Mouse (Mus musculus) MEL (cell line): ENCODE measurements around the gene 4930558K02Rik. TPM values are rescaled to one million over a fixed set of nuclear protein-coding genes. Genes with fewer than 3 reads are reported as not detected.

ENCODE experiments used
- DNase-seq: peaks from one replicate; pipeline ENCODE4 v3.0.0; 2011; ENCODE audit warnings: low read depth, low spot score
- H3K27ac ChIP-seq: 2 replicates; pipeline ENCODE4 v1.5.1; 2012; ENCODE audit warnings: low read depth, mild to moderate bottlenecking, control low read depth, low read length, moderate library complexity; ENCODE audit not compliant: control insufficient read depth
- H3K27me3 ChIP-seq, 2 experiments: fragments of 150-350 bp in 1 of 2; sonication (generic) in 1 of 2; 2 replicates each; pipeline ENCODE4 v1.6.1; 2012; ENCODE audit warnings: low read length in 2 of 2, mild to moderate bottlenecking in 2 of 2, improper control_type of control experiment in 1 of 2, moderate library complexity in 1 of 2; ENCODE audit not compliant: insufficient read depth in 2 of 2, control insufficient read depth in 1 of 2
- H3K36me3 ChIP-seq, 2 experiments: 2 replicates each; pipeline ENCODE4 v1.6.1; 2012 to 2014; ENCODE audit warnings: low read length in 2 of 2, improper control_type of control experiment in 1 of 2, inconsistent platforms in 1 of 2, mild to moderate bottlenecking in 1 of 2; ENCODE audit not compliant: insufficient read depth in 2 of 2, control insufficient read depth in 1 of 2
- H3K4me1 ChIP-seq, 2 experiments: fragments of 150-350 bp in 1 of 2; sonication (generic) in 1 of 2; 2 replicates each; pipeline ENCODE4 v1.6.1; 2012; ENCODE audit warnings: low read length in 2 of 2, improper control_type of control experiment in 1 of 2, mild to moderate bottlenecking in 1 of 2; ENCODE audit not compliant: insufficient read depth in 2 of 2, control insufficient read depth in 1 of 2
- H3K4me3 ChIP-seq, 2 experiments: fragments of 150-350 bp in 1 of 2; sonication (generic) in 1 of 2; 2 replicates each; pipeline ENCODE4 v1.5.1; 2012; ENCODE audit warnings: low read depth in 2 of 2, low read length in 2 of 2, mild to moderate bottlenecking in 2 of 2, moderate library complexity in 2 of 2, control low read depth in 1 of 2, improper control_type of control experiment in 1 of 2; ENCODE audit not compliant: control insufficient read depth in 1 of 2, insufficient read depth in 1 of 2
- H3K79me2 ChIP-seq: 2 replicates; pipeline ENCODE4 v1.6.1; 2012; ENCODE audit warnings: mild to moderate bottlenecking, low read length, moderate library complexity; ENCODE audit not compliant: control insufficient read depth, poor library complexity, insufficient read depth
- H3K9ac ChIP-seq: 2 replicates; pipeline ENCODE4 v1.6.1; 2012; ENCODE audit warnings: low read depth, mild to moderate bottlenecking, control low read depth, low read length, moderate library complexity; ENCODE audit not compliant: control insufficient read depth, poor library complexity, severe bottlenecking
- H3K9me3 ChIP-seq: fragments of 150-350 bp; sonication (generic); replicated peaks from 2 replicates; pipeline ENCODE4 v1.6.1; 2012; ENCODE audit warnings: mild to moderate bottlenecking, low read length, improper control_type of control experiment, moderate library complexity; ENCODE audit not compliant: insufficient read depth
- BHLHE40 ChIP-seq: IDR thresholded peaks from 2 replicates; pipeline ENCODE4 v1.6.1; 2012; ENCODE audit warnings: low read depth, mild to moderate bottlenecking, inconsistent platforms, low read length, improper control_type of control experiment, borderline replicate concordance
- CHD1 ChIP-seq: IDR thresholded peaks from 2 replicates; pipeline ENCODE4 v1.6.1; 2012; ENCODE audit warnings: low read depth, mild to moderate bottlenecking, inconsistent platforms, low read length, improper control_type of control experiment
- CHD2 ChIP-seq: IDR thresholded peaks from 2 replicates; pipeline ENCODE4 v1.6.1; 2011; ENCODE audit warnings: low read length, improper control_type of control experiment
- E2F4 ChIP-seq: IDR thresholded peaks from 2 replicates; pipeline ENCODE4 v1.6.1; 2011; ENCODE audit warnings: low read depth, low read length, improper control_type of control experiment, borderline replicate concordance
- ELF1 ChIP-seq: IDR thresholded peaks from 2 replicates; pipeline ENCODE4 v1.6.1; 2014; ENCODE audit warnings: low read depth, mild to moderate bottlenecking, inconsistent platforms, low read length, improper control_type of control experiment, moderate library complexity
- GATA1 ChIP-seq: IDR thresholded peaks from 2 replicates; pipeline ENCODE4 v1.6.1; 2011; ENCODE audit warnings: low read depth, low read length, improper control_type of control experiment
- HCFC1 ChIP-seq: IDR thresholded peaks from 2 replicates; pipeline ENCODE4 v1.6.1; 2012; ENCODE audit warnings: low read depth, mild to moderate bottlenecking, inconsistent platforms, low read length, improper control_type of control experiment, moderate library complexity
- JUND ChIP-seq: IDR thresholded peaks from 2 replicates; pipeline ENCODE4 v1.6.1; 2011; ENCODE audit warnings: low read depth, mild to moderate bottlenecking, improper control_type of control experiment, low read length
- KAT2A ChIP-seq: conservative IDR thresholded peaks from 2 replicates; pipeline ENCODE4 v1.6.1; 2012; ENCODE audit warnings: low read depth, low read length, improper control_type of control experiment, inconsistent platforms
- MAX ChIP-seq: IDR thresholded peaks from 2 replicates; pipeline ENCODE4 v1.6.1; 2011; ENCODE audit warnings: low read length, improper control_type of control experiment
- MYC ChIP-seq: IDR thresholded peaks from 2 replicates; pipeline ENCODE4 v1.6.1; 2011; ENCODE audit warnings: low read depth, mild to moderate bottlenecking, low read length, improper control_type of control experiment, moderate library complexity
- NELFE ChIP-seq: IDR thresholded peaks from 2 replicates; pipeline ENCODE4 v1.6.1; 2011; ENCODE audit warnings: low read depth, low read length, improper control_type of control experiment
- NRF1 ChIP-seq: IDR thresholded peaks from 2 replicates; pipeline ENCODE4 v1.6.1; 2014; ENCODE audit warnings: low read depth, mild to moderate bottlenecking, inconsistent platforms, low read length, improper control_type of control experiment, moderate library complexity; ENCODE audit not compliant: poor library complexity, insufficient read depth, severe bottlenecking
- POLR2A ChIP-seq, 2 experiments: IDR thresholded peaks; 2 replicates each; pipeline ENCODE4 v1.6.1; 2011 to 2012; ENCODE audit warnings: low read length in 2 of 2, mild to moderate bottlenecking in 2 of 2, control low read depth in 1 of 2, improper control_type of control experiment in 1 of 2, low read depth in 1 of 2, moderate library complexity in 1 of 2; ENCODE audit not compliant: control insufficient read depth in 1 of 2, insufficient read depth in 1 of 2, poor library complexity in 1 of 2
- POLR2AphosphoS2 ChIP-seq: IDR thresholded peaks from 2 replicates; pipeline ENCODE4 v1.6.1; 2011; ENCODE audit warnings: low read length, improper control_type of control experiment
- POLR2AphosphoS5 ChIP-seq: IDR thresholded peaks from 2 replicates; pipeline ENCODE4 v1.6.1; 2012; ENCODE audit warnings: low read depth, borderline replicate concordance, mild to moderate bottlenecking, inconsistent platforms, low read length, moderate library complexity, mixed read lengths
- SIN3A ChIP-seq: IDR thresholded peaks from 2 replicates; pipeline ENCODE4 v1.6.1; 2012; ENCODE audit warnings: low read length, improper control_type of control experiment, inconsistent platforms
- SMC3 ChIP-seq: IDR thresholded peaks from 2 replicates; pipeline ENCODE4 v1.6.1; 2011; ENCODE audit warnings: low read depth, low read length, improper control_type of control experiment
- TBP ChIP-seq: IDR thresholded peaks from 2 replicates; pipeline ENCODE4 v1.8.0; 2011; ENCODE audit warnings: low read depth, low read length, improper control_type of control experiment
- TCF12 ChIP-seq: IDR thresholded peaks from 2 replicates; pipeline ENCODE4 v1.6.1; 2014; ENCODE audit warnings: low read depth, mild to moderate bottlenecking, inconsistent platforms, low read length, improper control_type of control experiment, moderate library complexity
- USF2 ChIP-seq, 2 experiments: IDR thresholded peaks; 2 replicates each; pipeline ENCODE4 v1.6.1; 2011 to 2012; ENCODE audit warnings: improper control_type of control experiment in 2 of 2, low read length in 2 of 2, borderline replicate concordance in 1 of 2, inconsistent platforms in 1 of 2, low read depth in 1 of 2, mild to moderate bottlenecking in 1 of 2; ENCODE audit not compliant: insufficient read depth in 1 of 2
- ZC3H11A ChIP-seq: IDR thresholded peaks from 2 replicates; pipeline ENCODE4 v1.6.1; 2012; ENCODE audit warnings: low read depth, mild to moderate bottlenecking, inconsistent platforms, low read length, improper control_type of control experiment
- ZMIZ1 ChIP-seq: IDR thresholded peaks from 2 replicates; pipeline ENCODE4 v1.6.1; 2012; ENCODE audit warnings: low read depth, mild to moderate bottlenecking, inconsistent platforms, low read length, improper control_type of control experiment, moderate library complexity
- ZNF384 ChIP-seq: IDR thresholded peaks from 2 replicates; pipeline ENCODE4 v1.6.1; 2012; ENCODE audit warnings: low read depth, mild to moderate bottlenecking, inconsistent platforms, low read length, improper control_type of control experiment
- polyA plus RNA-seq, 2 experiments: library from polyadenylated mRNA; stranded (reverse) in 1 of 2; unstranded in 1 of 2; fragments of >175 nt in 1 of 2; fragments of >200 nt in 1 of 2; gene quantifications; 2 replicates each; pipeline versions ENCODE4 v1.2.1 to v1.2.4; 2012; ENCODE audit warnings: low replicate concordance in 2 of 2, low read depth in 1 of 2; ENCODE audit not compliant: insufficient read length in 2 of 2, insufficient read depth in 1 of 2, missing spikeins in 1 of 2
- total RNA-seq: library from RNA; depleted of rRNA; stranded (reverse); fragments of 300-350 nt; gene quantifications from 2 replicates; pipeline ENCODE4 v1.2.3, GENCODE M21; 2012

4930558K02Rik gene
- total and polyA plus RNA-seq, 3 experiments: not detected

GRCm38 (mm10) chr1:162009086-162009485, 29.6 kb upstream of the 4930558K02Rik start:
- no peak overlapping the region for H3K4me3 ChIP-seq
- no peak overlapping the region for H3K9ac ChIP-seq
- H3K27me3 ChIP-seq: no peaks in the 10 kb centered on the region; a peak in 1 of 4 replicates
- no peaks in the 10 kb centered on the region for H3K4me1 ChIP-seq
- H3K36me3 ChIP-seq: no peaks in the 10 kb centered on the region
- TF ChIP-seq GATA1 (no peak), POLR2AphosphoS2 (no peak), E2F4 (no peak), SMC3 (no peak), USF2 (IDR thresholded peaks at IDR 0.05; ENCODE audit: borderline replicate concordance in 1 of 2, insufficient read depth in 1 of 2, low read depth in 1 of 2, low read length in 2 of 2) (no peak), CHD2 (no peak)
- TF ChIP-seq, all 39 proteins: peak for 0
- H3K9me3 ChIP-seq: no peaks in the 10 kb centered on the region
- no peaks in the 10 kb centered on the region for H3K79me2 ChIP-seq
- no peak for DNase-seq
- H3K27ac ChIP-seq: no peak overlapping the region

- no peaks in the 10 kb centered on the region for H3K9me3 ChIP-seq
- H3K27me3 ChIP-seq: no peaks in the 10 kb centered on the region; a peak in 1 of 4 replicates
- H3K4me3 ChIP-seq: no peak overlapping the region
- H3K27ac ChIP-seq: no peak overlapping the region
- H3K4me1 ChIP-seq: no peaks in the 10 kb centered on the region
- H3K36me3 ChIP-seq: no peaks in the 10 kb centered on the region
- DNase-seq: no peak
- no peaks in the 10 kb centered on the region for H3K79me2 ChIP-seq
- no peak for TF ChIP-seq POLR2A (IDR thresholded peaks at IDR 0.05; ENCODE audit: control insufficient read depth in 1 of 2, insufficient read depth in 1 of 2, low read depth in 1 of 2, low read length in 2 of 2, poor library complexity in 1 of 2)
- TF ChIP-seq ELF1: no peak
- TF ChIP-seq BHLHE40: no peak
- no peak overlapping the region for H3K9ac ChIP-seq
Observed at GRCm38 (mm10) chr1:162008631-162009067, 29.2 kb upstream of the 4930558K02Rik start.

GRCm38 (mm10) chr1:162008208-162008607, 28.8 kb upstream of the 4930558K02Rik start:
- no peaks in the 10 kb centered on the region for H3K79me2 ChIP-seq
- TF ChIP-seq MYC: no peak
- TF ChIP-seq NRF1: no peak
- no peak for TF ChIP-seq ZC3H11A
- no peak for TF ChIP-seq POLR2AphosphoS5
- no peak for TF ChIP-seq CHD1
- TF ChIP-seq SIN3A: no peak
- TF ChIP-seq ZMIZ1: no peak
- no peak for TF ChIP-seq JUND
- TF ChIP-seq MAX: no peak
- no peak for TF ChIP-seq CHD2
- TF ChIP-seq ZNF384: no peak
- no peak for TF ChIP-seq HCFC1
- no peak for TF ChIP-seq POLR2AphosphoS2
- TF ChIP-seq TBP: no peak
- no peak for TF ChIP-seq KAT2A
- no peak for TF ChIP-seq POLR2A (IDR thresholded peaks at IDR 0.05; ENCODE audit: control insufficient read depth in 1 of 2, insufficient read depth in 1 of 2, low read depth in 1 of 2, low read length in 2 of 2, poor library complexity in 1 of 2)
- TF ChIP-seq USF2 (IDR thresholded peaks at IDR 0.05; ENCODE audit: borderline replicate concordance in 1 of 2, insufficient read depth in 1 of 2, low read depth in 1 of 2, low read length in 2 of 2): no peak
- no peak for TF ChIP-seq NELFE
- no peak for TF ChIP-seq TCF12
- TF ChIP-seq, all 39 proteins: peak for 0
- Histone ChIP-seq H3K4me1 (no peaks in the 10 kb centered on the region), H3K27ac (no peak overlapping the region), H3K4me3 (no peak overlapping the region), H3K9ac (no peak overlapping the region), H3K36me3 (no peaks in the 10 kb centered on the region), H3K9me3 (no peaks in the 10 kb centered on the region), H3K27me3 (no peaks in the 10 kb centered on the region; a peak in 1 of 4 replicates)
- DNase-seq: no peak
